Mouse (Mus musculus) erythroblast, embryonic 14.5 days (primary cell): ENCODE data around the gene Lrba. TPM values are rescaled to one million over a fixed set of nuclear protein-coding genes. Genes with fewer than 3 reads are reported as not detected.

Source experiments
- H3K27me3 ChIP-seq: 2 replicates; pipeline ENCODE4 v1.6.1; 2012; ENCODE audit warnings: inconsistent platforms; ENCODE audit not compliant: control insufficient read depth
- H3K36me3 ChIP-seq: 2 replicates; pipeline ENCODE4 v1.6.1; 2012; ENCODE audit warnings: mild to moderate bottlenecking, inconsistent platforms; ENCODE audit not compliant: control insufficient read depth
- H3K4me1 ChIP-seq: 2 replicates; pipeline ENCODE4 v1.6.1; 2012; ENCODE audit warnings: inconsistent platforms; ENCODE audit not compliant: control insufficient read depth
- H3K4me3 ChIP-seq: replicated peaks from 2 replicates; pipeline ENCODE3; 2012; ENCODE audit warnings: moderate library complexity, mild to moderate bottlenecking, inconsistent platforms
- H3K9me3 ChIP-seq: 2 replicates; pipeline ENCODE4 v1.6.1; 2012; ENCODE audit warnings: low read length, inconsistent platforms, mixed read lengths; ENCODE audit not compliant: control insufficient read depth
- GATA1 ChIP-seq: IDR thresholded peaks from 2 replicates; pipeline ENCODE4 v1.6.1; 2012; ENCODE audit warnings: low read length, inconsistent platforms, mixed read lengths
- TAL1 ChIP-seq: IDR thresholded peaks from 3 replicates; pipeline ENCODE4 v1.6.1; 2012; ENCODE audit warnings: low read length, inconsistent platforms, mixed read lengths
- polyA plus RNA-seq: library from polyadenylated mRNA; stranded (reverse); fragments of >175 nt; gene quantifications from 2 replicates; pipeline ENCODE4 v1.2.3, GENCODE M21; 2012

The Lrba gene
- polyA plus RNA-seq, 1 experiment = 2.3 TPM

- Histone ChIP-seq H3K9me3 (peaks cover 14% of the 10 kb centered on the region; the same call in 1 of the 2 replicates), H3K4me1 (peaks cover 13% of the 10 kb centered on the region), H3K4me3 (peak overlapping the region; percentile 48), H3K27me3 (peaks cover 74% of the 10 kb centered on the region), H3K36me3 (peaks cover 4% of the 10 kb centered on the region; the same call in 1 of the 2 replicates)
- TF ChIP-seq TAL1 = no peak
- no peak for TF ChIP-seq GATA1
Observed at GRCm38 (mm10) chr3:86546471-86547250, 322.2 kb downstream of the Lrba start.

GRCm38 (mm10) chr3:86547251-86547791, 322.8 kb downstream of the Lrba start:
- peaks cover 80% of the 10 kb centered on the region for H3K27me3 ChIP-seq
- no peak for TF ChIP-seq TAL1

DNA sequence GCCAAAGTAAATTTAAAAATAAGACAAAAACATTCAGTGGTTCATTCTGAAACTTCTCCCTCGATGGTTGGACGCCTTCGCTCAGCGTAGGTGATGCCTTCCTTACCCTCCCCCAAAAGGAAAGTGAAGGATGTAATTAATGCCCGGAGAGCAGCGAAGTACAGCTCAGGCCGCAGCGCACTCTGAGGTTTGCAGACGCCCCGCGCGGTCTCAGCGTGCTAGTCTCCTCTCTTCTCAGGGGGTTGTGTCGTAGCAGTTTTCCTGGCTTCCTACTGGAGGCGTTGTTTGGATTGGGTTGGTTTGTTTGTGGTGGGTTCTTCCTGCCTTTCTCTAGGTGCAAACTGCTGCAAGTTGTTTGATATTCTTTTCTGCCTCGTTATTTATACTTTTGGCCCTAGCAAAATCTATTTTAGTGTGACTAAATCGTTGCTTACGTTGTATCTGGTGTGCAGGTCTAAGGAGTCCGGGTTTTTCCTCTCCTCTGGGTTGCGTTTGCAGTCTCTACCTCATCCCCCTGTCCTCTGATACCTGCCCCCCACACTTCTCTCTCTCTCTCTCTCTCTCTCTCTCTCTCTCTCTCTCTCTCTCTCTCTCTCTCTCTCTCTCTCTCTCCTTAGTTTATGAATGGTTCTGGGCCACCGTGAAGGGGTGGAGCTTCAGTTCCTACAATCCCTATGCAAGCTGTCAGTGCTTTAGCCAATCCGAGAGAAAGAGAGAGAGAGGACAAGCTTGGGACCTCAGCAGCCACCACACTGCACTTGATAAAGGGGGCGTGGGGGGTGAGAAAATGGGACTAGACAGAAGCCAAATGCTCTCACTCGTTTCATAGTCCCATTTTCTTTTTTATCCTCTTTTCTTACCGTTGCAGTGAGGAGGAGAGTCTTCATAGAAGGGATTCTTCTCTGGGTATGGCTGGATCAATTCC, 323.9 kb downstream of the Lrba start, which contains the start of gene Mab21l2:
Mab21l2 (minus strand) TSS at position 539 of the 925 bp plus-strand sequence.
- peaks cover 85% of the 10 kb centered on the region for H3K27me3 ChIP-seq
- peaks cover 14% of the 10 kb centered on the region; the same call in 1 of the 2 replicates for H3K9me3 ChIP-seq
- TF ChIP-seq TAL1 = no peak
- TF ChIP-seq GATA1 = no peak
- peaks cover 4% of the 10 kb centered on the region; the same call in 1 of the 2 replicates for H3K36me3 ChIP-seq
- H3K4me3 ChIP-seq = peak within 1 kb of the TSS; percentile 48
- peaks cover 13% of the 10 kb centered on the region for H3K4me1 ChIP-seq

More at GRCm38 (mm10) chr3:86547251-86547791, 322.8 kb downstream of the Lrba start:
- peak overlapping the region; percentile 48 for H3K4me3 ChIP-seq
- H3K4me1 ChIP-seq = peaks cover 13% of the 10 kb centered on the region
- H3K9me3 ChIP-seq = peaks cover 14% of the 10 kb centered on the region; the same call in 1 of the 2 replicates
- H3K36me3 ChIP-seq = peaks cover 4% of the 10 kb centered on the region; the same call in 1 of the 2 replicates

GRCm38 (mm10) chr3:86550301-86551010, 326.0 kb downstream of the Lrba start:
- Histone ChIP-seq H3K4me3 (no peak overlapping the region), H3K27me3 (peaks cover 74% of the 10 kb centered on the region)

DNA sequence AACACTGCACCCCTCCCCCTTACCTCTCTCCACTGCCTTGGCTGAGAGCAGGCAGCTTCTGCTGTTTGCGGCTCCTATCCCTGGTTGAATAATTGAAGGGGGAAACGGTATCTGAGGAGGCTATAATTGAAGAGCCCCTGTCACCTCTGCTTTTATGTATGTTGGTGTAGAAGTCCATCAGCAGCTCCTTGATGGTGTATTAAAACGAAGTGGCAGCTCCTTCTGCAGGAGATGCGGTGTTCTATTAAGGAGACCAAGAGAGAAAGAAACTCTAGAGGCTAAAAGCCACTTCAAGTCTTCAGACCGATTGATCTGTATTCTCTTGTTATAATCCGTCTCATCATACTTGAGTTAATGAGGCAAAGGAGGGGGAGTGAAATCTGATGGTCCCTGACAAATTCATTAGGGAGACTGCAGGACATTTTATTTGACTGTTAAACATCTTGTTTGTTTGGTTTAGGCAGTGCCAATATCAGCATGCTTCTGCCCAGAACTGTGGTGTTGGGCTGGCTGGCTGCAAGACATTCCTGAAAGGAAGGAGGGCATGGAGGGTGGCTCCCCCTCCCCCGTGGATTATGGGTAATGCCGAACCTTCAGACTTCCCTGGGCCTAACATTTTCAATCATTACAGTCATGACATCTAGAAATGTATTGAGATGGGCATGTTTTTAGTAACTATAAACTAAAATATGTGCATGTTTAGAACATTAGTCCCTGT, 326.7 kb downstream of the Lrba start:
- Histone ChIP-seq H3K36me3 (peaks cover 4% of the 10 kb centered on the region; the same call in 1 of the 2 replicates), H3K27me3 (peaks cover 67% of the 10 kb centered on the region), H3K4me3 (no peak overlapping the region), H3K9me3 (peaks cover 14% of the 10 kb centered on the region; the same call in 1 of the 2 replicates), H3K4me1 (peaks cover 13% of the 10 kb centered on the region)
- no peak for TF ChIP-seq TAL1
- no peak for TF ChIP-seq GATA1

More at GRCm38 (mm10) chr3:86550301-86551010, 326.0 kb downstream of the Lrba start:
- H3K36me3 ChIP-seq = peaks cover 4% of the 10 kb centered on the region; the same call in 1 of the 2 replicates
- peaks cover 13% of the 10 kb centered on the region for H3K4me1 ChIP-seq
- TF ChIP-seq GATA1 = no peak
- TF ChIP-seq TAL1 = no peak
- peaks cover 14% of the 10 kb centered on the region; the same call in 1 of the 2 replicates for H3K9me3 ChIP-seq

DNA sequence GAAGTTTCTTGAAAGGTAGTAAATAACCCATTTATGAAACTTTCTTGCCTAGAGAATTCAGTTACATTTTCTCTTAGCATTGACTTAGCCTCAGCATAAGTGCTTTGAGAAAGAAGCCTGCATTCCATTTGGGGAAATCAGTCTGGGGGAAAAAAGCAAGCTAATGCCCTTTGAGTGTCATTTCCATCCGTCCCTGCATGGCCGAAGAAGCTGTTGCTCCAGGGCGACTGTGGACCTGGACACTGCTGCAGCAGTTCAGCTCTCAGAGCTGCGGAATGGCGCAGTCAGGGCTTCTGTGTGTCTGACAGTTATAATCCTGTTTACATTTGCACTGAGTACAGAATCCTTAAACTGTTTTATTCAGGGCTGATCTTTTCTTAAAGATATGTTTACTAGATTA, 327.7 kb downstream of the Lrba start:
- Histone ChIP-seq H3K4me1 (peaks cover 5% of the 10 kb centered on the region), H3K36me3 (peaks cover 1% of the 10 kb centered on the region; the same call in 1 of the 2 replicates), H3K9me3 (peaks cover 7% of the 10 kb centered on the region; the same call in 1 of the 2 replicates), H3K27me3 (peaks cover 57% of the 10 kb centered on the region), H3K4me3 (no peak overlapping the region)
- no peak for TF ChIP-seq TAL1
- no peak for TF ChIP-seq GATA1

GRCm38 (mm10) chr3:86558976-86559375, 334.5 kb downstream of the Lrba start:
- Histone ChIP-seq H3K4me1 (peaks cover 28% of the 10 kb centered on the region), H3K4me3 (no peak overlapping the region), H3K27me3 (no peaks in the 10 kb centered on the region), H3K9me3 (no peaks in the 10 kb centered on the region), H3K36me3 (no peaks in the 10 kb centered on the region)
- TF ChIP-seq GATA1 = no peak
- TF ChIP-seq TAL1 = no peak
